Mouse (Mus musculus): ENCODE results near the gene Pabpc4l.
"Not testable (repeated sequence)": the region's sequence is repeated elsewhere in the genome, so short reads cannot be mapped to it uniquely, and the experiment has no call there.

Gene Pabpc4l

DNA sequence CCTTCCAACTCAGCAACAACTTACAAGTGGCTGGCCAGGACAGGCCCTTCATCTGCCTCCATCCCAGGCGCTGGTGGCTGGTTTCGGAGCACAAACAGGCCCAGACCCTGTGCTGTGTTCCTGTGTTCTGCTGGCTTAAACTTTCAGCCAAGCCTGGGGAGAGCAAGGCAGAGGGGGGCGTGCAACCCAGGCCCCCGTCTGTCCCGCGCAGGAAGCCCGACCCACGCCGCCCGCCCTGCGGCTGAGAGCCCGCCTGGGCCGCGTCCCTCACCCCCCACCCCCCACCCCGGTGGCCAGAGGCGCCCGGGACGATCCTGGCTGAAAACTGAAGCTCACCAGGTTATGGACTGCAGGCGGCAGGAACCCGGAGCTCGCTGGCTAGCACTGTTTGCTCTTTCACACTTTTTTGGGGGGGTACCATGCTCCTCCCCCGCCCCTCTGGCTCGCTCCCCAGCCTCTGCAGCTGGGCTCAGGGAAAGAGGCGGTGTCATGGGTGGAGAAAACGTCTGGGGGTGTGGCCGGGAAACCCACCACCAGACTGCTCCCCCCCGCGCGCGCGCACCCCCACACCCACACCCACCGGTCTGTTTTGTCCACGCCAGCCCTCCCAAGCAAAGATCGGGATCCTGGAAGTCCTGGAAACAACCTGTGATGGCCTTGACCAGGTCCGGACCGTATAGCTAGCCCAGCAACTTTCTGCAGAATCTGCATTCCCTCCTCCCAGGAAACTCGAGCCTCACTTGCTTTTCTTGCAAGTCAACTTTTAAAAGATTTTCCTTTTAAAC lies at the start of gene Pabpc4l:
Gene Pabpc4l (minus strand): TSS at position 739 of the 785 bp plus-strand sequence.
- no peak for DNase-seq (ENCODE audit: low spot score in 2 of 2)

DNA sequence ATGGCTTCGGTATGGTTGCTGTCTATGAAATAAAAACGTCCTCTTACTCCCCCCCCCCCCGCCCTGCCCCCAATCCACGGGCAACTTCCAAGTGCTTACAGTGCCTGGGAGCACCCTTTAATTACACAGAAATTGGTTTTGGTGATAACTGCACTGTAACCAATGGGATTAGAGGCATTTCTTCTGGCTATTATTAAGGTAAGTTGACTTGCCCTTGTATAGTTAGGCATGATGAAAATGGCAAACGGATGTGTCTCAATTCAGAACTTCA lies 42.9 kb upstream of the Pabpc4l start:
- no peak for DNase-seq (ENCODE audit: low spot score in 2 of 2)

- DNase-seq (ENCODE audit: low spot score in 2 of 2) = no peak
Observed at GRCm38 (mm10) chr3:46490132-46490988, 42.3 kb upstream of the Pabpc4l start.

GRCm38 (mm10) chr3:46486091-46486490 lies 38.1 kb upstream of the Pabpc4l start:
- not testable (repeated sequence) for DNase-seq (ENCODE audit: low spot score in 2 of 2)

- DNase-seq (ENCODE audit: low spot score in 2 of 2) = no peak
Observed at GRCm38 (mm10) chr3:46448266-46448532, 180 bp upstream of the Pabpc4l start.

- no peak for DNase-seq (ENCODE audit: low spot score in 2 of 2)
Observed at GRCm38 (mm10) chr3:46431416-46431815, 16.6 kb downstream of the Pabpc4l start.
